In genomic region chr11:120697741-120698140, GRCm38 (mm10) we compare ENCODE assay signal across 10 mouse cellular contexts. TPM values are rescaled to one million over a fixed set of nuclear protein-coding genes. Genes with fewer than 3 reads are reported as not detected.
A peak's percentile ranks its signal among the peaks of the same experiment; 100 is the strongest.
DNase-seq lines count a peak whose midpoint lies in the region; ATAC-seq lines count a peak whose summit lies in the region.
"Had no signal": no experiment of that assay in that cellular context is flagged by ENCODE, and none has a peak within 500 bp of the region (broad histone marks: within the 10 kb centered on the region; RNA-seq: fewer than 3 reads in every experiment).

No protein-coding gene starts in this region.

- peak; percentile 77 for DNase-seq in gastrocnemius, adult 18-20 months (ENCODE audit: low spot score)
- no peak for DNase-seq in gastrocnemius, postnatal 4 days (ENCODE audit: low spot score in 2 of 2)
- peak; percentile 97 for DNase-seq in NIH3T3 (ENCODE audit: low read depth)
- peak; percentile 47 to 64 for DNase-seq in gastrocnemius, postnatal 36 days
- DNase-seq in limb, embryonic 10.5 days (ENCODE audit: low spot score) = no peak
- DNase-seq in layer of hippocampus, adult 9-10 months (ENCODE audit: low spot score) = no peak
- DNase-seq in midbrain, embryonic 11.5 days (ENCODE audit: low spot score, missing footprints) = no peak
- no peak for DNase-seq in cerebellum, postnatal 36 days

- peaks cover 86% of the 10 kb centered on the region for H3K36me3 ChIP-seq in limb, embryonic 10.5 days
- H3K36me3 ChIP-seq in midbrain, embryonic 11.5 days (ENCODE audit: control insufficient read depth, insufficient read depth, low read length) = 0 out of 2 replicates have a peak, but pooled peaks cover 2% of the 10 kb centered on the region

- H3K4me1 ChIP-seq in limb, embryonic 10.5 days = peaks cover 67% of the 10 kb centered on the region
- peaks cover 10% of the 10 kb centered on the region; the same call in 1 of the 2 replicates for H3K4me1 ChIP-seq in midbrain, embryonic 11.5 days (ENCODE audit: control insufficient read depth, insufficient read depth, low read length)

- H3K9me3 ChIP-seq in limb, embryonic 10.5 days (replicated peaks) = no peaks in the 10 kb centered on the region
- no peaks in the 10 kb centered on the region for H3K9me3 ChIP-seq in midbrain, embryonic 11.5 days (ENCODE audit: control insufficient read depth, low read length)

- intact Hi-C loops in gastrocnemius, postnatal 36 days (cut with DNase I) = no loop called here

- 39% methylated on average over 10 of the region's 10 CpGs for WGBS in limb, embryonic 10.5 days
- 78% methylated on average over 10 of the region's 10 CpGs for WGBS in midbrain, embryonic 11.5 days

- no peak overlapping the region for H3K4me2 ChIP-seq in midbrain, embryonic 11.5 days

- H3K9ac ChIP-seq in midbrain, embryonic 11.5 days (ENCODE audit: low read length) = no peak overlapping the region

- peak overlapping the region; percentile 85 for H3K27ac ChIP-seq in limb, embryonic 10.5 days
- no peak overlapping the region for H3K27ac ChIP-seq in midbrain, embryonic 11.5 days (ENCODE audit: low read depth, low read length)

- H3K4me3 ChIP-seq in limb, embryonic 10.5 days = no peak overlapping the region
- H3K4me3 ChIP-seq in midbrain, embryonic 11.5 days (ENCODE audit: low read depth, low read length) = no peak overlapping the region

- ATAC-seq in midbrain, embryonic 11.5 days (ENCODE audit: low FRiP score) = no peak

- no peaks in the 10 kb centered on the region for H3K27me3 ChIP-seq in limb, embryonic 10.5 days (ENCODE audit: low read depth, poor library complexity, severe bottlenecking)
- no peaks in the 10 kb centered on the region for H3K27me3 ChIP-seq in midbrain, embryonic 11.5 days (ENCODE audit: control insufficient read depth, insufficient read depth, low read length)
- H3K27me3 ChIP-seq: CH12.LX had no signal

RNA-seq across cellular contexts. Expression of gene Cenpx, which starts 15.8 kb away (rescaled TPM):
- 10 to 100 TPM; 24.2 to 32.0 TPM for total RNA-seq in gastrocnemius, adult 18-20 months (2021)
- total RNA-seq in gastrocnemius, postnatal 4 days (2021) = 10 to 100 TPM; 33.7 to 48.7 TPM
- 10 to 100 TPM; 23.2 to 27.0 TPM for total RNA-seq in gastrocnemius, postnatal 36 days (2021)
- 122 and 123 TPM in 2 replicates for polyA plus RNA-seq in limb, embryonic 10.5 days (2016; fragmentation: Nextera tagmentation; extraction: Ambion mirVana)
- 119 and 131 TPM in 2 replicates for polyA plus RNA-seq in midbrain, embryonic 11.5 days (2014; fragmentation: Nextera tagmentation; extraction: Ambion mirVana)

RNA-seq across cellular contexts. Expression of gene Lrrc45, which starts 16.0 kb away (rescaled TPM):
- 1 to 10 TPM; 2.3 to 3.0 TPM for total RNA-seq in gastrocnemius, adult 18-20 months (2021)
- 10 to 100 TPM; 16.0 to 21.0 TPM for total RNA-seq in gastrocnemius, postnatal 4 days (2021)
- total RNA-seq in gastrocnemius, postnatal 36 days (2021) = 1 to 10 TPM; 3.7 to 4.1 TPM
- polyA plus RNA-seq in limb, embryonic 10.5 days (2016; fragmentation: Nextera tagmentation; extraction: Ambion mirVana) = 52.8 and 60.8 TPM in 2 replicates
- polyA plus RNA-seq in midbrain, embryonic 11.5 days (2014; fragmentation: Nextera tagmentation; extraction: Ambion mirVana) = 30.9 TPM in 2 replicates

RNA-seq across cellular contexts. Expression of gene Rac3, which starts 23.5 kb away (rescaled TPM):
- 1 to 10 TPM in 1 of 2 experiments, under 1 TPM in 1; 0.95 to 1.3 TPM for total RNA-seq in gastrocnemius, adult 18-20 months (2021)
- total RNA-seq in gastrocnemius, postnatal 4 days (2021) = 1 to 10 TPM; 2.5 to 4.8 TPM
- total RNA-seq in gastrocnemius, postnatal 36 days (2021) = under 1 TPM; 0.84 to 0.92 TPM
- polyA plus RNA-seq in limb, embryonic 10.5 days (2016; fragmentation: Nextera tagmentation; extraction: Ambion mirVana) = 25.4 and 28.8 TPM in 2 replicates
- 9.9 and 12.3 TPM in 2 replicates for polyA plus RNA-seq in midbrain, embryonic 11.5 days (2014; fragmentation: Nextera tagmentation; extraction: Ambion mirVana)
- total RNA-seq: hematopoietic stem cell, adult 5-6 weeks had no signal

RNA-seq across cellular contexts. Expression of gene Aspscr1, which starts 25.0 kb away (rescaled TPM):
- 10 to 100 TPM; 31.1 to 33.4 TPM for total RNA-seq in gastrocnemius, adult 18-20 months (2021)
- 10 to 100 TPM; 48.6 to 55.3 TPM for total RNA-seq in gastrocnemius, postnatal 4 days (2021)
- 10 to 100 TPM; 24.4 to 34.0 TPM for total RNA-seq in gastrocnemius, postnatal 36 days (2021)
- 166 and 171 TPM in 2 replicates for polyA plus RNA-seq in limb, embryonic 10.5 days (2016; fragmentation: Nextera tagmentation; extraction: Ambion mirVana)
- 101 and 113 TPM in 2 replicates for polyA plus RNA-seq in midbrain, embryonic 11.5 days (2014; fragmentation: Nextera tagmentation; extraction: Ambion mirVana)

RNA-seq across cellular contexts. Expression of gene Dcxr, which starts 29.3 kb away (rescaled TPM):
- 1 to 10 TPM; 8.2 to 9.6 TPM for total RNA-seq in gastrocnemius, adult 18-20 months (2021)
- total RNA-seq in gastrocnemius, postnatal 4 days (2021) = 1 to 10 TPM; 4.8 to 5.3 TPM
- 1 to 10 TPM; 4.5 to 9.2 TPM for total RNA-seq in gastrocnemius, postnatal 36 days (2021)
- 14.0 and 15.9 TPM in 2 replicates for polyA plus RNA-seq in limb, embryonic 10.5 days (2016; fragmentation: Nextera tagmentation; extraction: Ambion mirVana)
- polyA plus RNA-seq in midbrain, embryonic 11.5 days (2014; fragmentation: Nextera tagmentation; extraction: Ambion mirVana) = 10.6 and 12.4 TPM in 2 replicates

Comparison
In these comparisons a context has a peak if more than half of its experiments do, and no peak if none do; other contexts are left out.
1. DNase-seq: peak in gastrocnemius, adult 18-20 months (single experiment), NIH3T3 (single experiment) and gastrocnemius, postnatal 36 days (2 of 2); none in gastrocnemius, postnatal 4 days (0 of 2), limb, embryonic 10.5 days (single experiment), layer of hippocampus, adult 9-10 months (single experiment), midbrain, embryonic 11.5 days (single experiment) and cerebellum, postnatal 36 days (0 of 2).